Mouse (Mus musculus): ENCODE measurements at regions not wholly inside any gene's neighbourhood (a gene's known extent, or its start where the extent isn't known, plus 50 kb on each side); places are given as distances from the start of the nearest gene placed in this dataset.
"Not testable (repeated sequence)": the region's sequence is repeated elsewhere in the genome, so short reads cannot be mapped to it uniquely, and the experiment has no call there.

GRCm38 (mm10) chr13:35564006-35564405 lies 95.6 kb upstream of the Cdyl start:
- Histone ChIP-seq H3K4me2 (replicated peaks) (no peak overlapping the region), H3K27ac (no peak overlapping the region), H3K27me3 (no peaks in the 10 kb centered on the region), H3K4me1 (no peaks in the 10 kb centered on the region), H3K9me3 (no peaks in the 10 kb centered on the region), H3K36me3 (no peaks in the 10 kb centered on the region), H3K9ac (no peak overlapping the region), H3K4me3 (no peak overlapping the region)
- ATAC-seq (ENCODE audit: low FRiP score, low read depth): no peak
- 55% methylated on average over 1 of the region's 1 CpGs for WGBS

GRCm38 (mm10) chr13:35581616-35582015 lies 78.0 kb upstream of the Cdyl start:
- H3K36me3 ChIP-seq: no peaks in the 10 kb centered on the region
- peak; percentile 77 for ATAC-seq (ENCODE audit: low FRiP score, low read depth)
- H3K4me2 ChIP-seq (replicated peaks): 0 out of 2 replicates have a peak overlapping the region, but pooled peaks have one; percentile 11
- no peak overlapping the region for H3K9ac ChIP-seq
- H3K27ac ChIP-seq: peak overlapping the region; percentile 33; the same call in 1 of the 2 replicates
- H3K4me1 ChIP-seq: peaks cover 7% of the 10 kb centered on the region
- H3K9me3 ChIP-seq: peaks cover 3% of the 10 kb centered on the region; the same call in 1 of the 2 replicates
- H3K27me3 ChIP-seq: no peaks in the 10 kb centered on the region
- H3K4me3 ChIP-seq: no peak overlapping the region
- WGBS: 11% methylated on average over 3 of the region's 3 CpGs

DNA sequence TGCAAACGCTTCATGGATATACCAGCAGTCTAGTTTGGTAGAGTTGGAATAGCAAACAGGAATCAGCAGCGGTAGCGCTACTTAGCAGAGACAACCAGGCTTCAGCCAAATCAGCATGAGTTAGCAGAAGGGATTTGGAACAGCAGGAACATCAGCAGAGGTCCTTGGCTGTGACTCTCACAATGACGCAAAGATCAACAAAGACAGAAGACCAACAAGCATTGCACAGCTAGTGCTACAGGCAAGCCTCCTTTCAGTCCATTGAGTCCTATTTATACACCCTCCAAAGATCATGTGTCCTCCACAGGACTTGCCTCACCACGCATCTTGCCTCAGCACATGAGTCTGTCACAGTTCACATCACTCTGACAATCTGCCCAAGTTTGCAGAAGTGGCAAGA lies 61.6 kb upstream of the Cdyl start:
- Histone ChIP-seq H3K27me3 (no peaks in the 10 kb centered on the region), H3K27ac (no peak overlapping the region), H3K4me2 (replicated peaks) (no peak overlapping the region), H3K4me3 (no peak overlapping the region), H3K36me3 (no peaks in the 10 kb centered on the region), H3K9ac (no peak overlapping the region), H3K4me1 (no peaks in the 10 kb centered on the region), H3K9me3 (no peaks in the 10 kb centered on the region)
- ATAC-seq (ENCODE audit: low FRiP score, low read depth): no peak
- 90% methylated on average over 5 of the region's 5 CpGs for WGBS

- H3K27me3 ChIP-seq: no peaks in the 10 kb centered on the region
- H3K4me3 ChIP-seq: no peak overlapping the region
- no peak overlapping the region for H3K9ac ChIP-seq
- no peaks in the 10 kb centered on the region for H3K4me1 ChIP-seq
- WGBS: 76% methylated on average over 2 of the region's 2 CpGs
- no peaks in the 10 kb centered on the region for H3K36me3 ChIP-seq
- ATAC-seq (ENCODE audit: low FRiP score, low read depth): no peak
- no peaks in the 10 kb centered on the region for H3K9me3 ChIP-seq
- no peak overlapping the region for H3K4me2 ChIP-seq (replicated peaks)
- H3K27ac ChIP-seq: no peak overlapping the region
Observed at GRCm38 (mm10) chr13:35601560-35602135, 58.0 kb upstream of the Cdyl start.

DNA sequence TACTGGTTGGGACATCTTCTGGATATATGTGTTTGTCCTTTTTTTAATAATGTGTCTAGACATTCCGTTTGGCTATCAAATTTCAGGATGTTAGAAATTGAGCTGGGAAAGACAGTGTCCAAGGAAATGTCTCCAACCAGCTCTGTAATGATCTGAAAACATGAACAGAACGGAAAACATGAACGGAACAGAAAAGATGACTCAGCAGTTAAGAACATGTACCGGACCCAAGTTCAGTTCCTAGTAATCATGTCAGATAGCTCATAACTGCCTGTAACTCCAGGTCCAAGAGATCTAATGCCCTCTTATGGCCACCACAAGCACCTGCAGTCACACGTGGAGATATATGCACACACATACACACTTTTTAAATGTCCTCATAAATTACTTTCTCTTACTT lies 56.6 kb upstream of the Cdyl start:
- H3K36me3 ChIP-seq: no peaks in the 10 kb centered on the region
- WGBS: 91% methylated on average over 5 of the region's 5 CpGs
- H3K4me2 ChIP-seq (replicated peaks): no peak overlapping the region
- ATAC-seq (ENCODE audit: low FRiP score, low read depth): no peak
- no peak overlapping the region for H3K9ac ChIP-seq
- no peaks in the 10 kb centered on the region for H3K27me3 ChIP-seq
- H3K27ac ChIP-seq: no peak overlapping the region
- no peaks in the 10 kb centered on the region for H3K9me3 ChIP-seq
- no peaks in the 10 kb centered on the region for H3K4me1 ChIP-seq
- no peak overlapping the region for H3K4me3 ChIP-seq

DNA sequence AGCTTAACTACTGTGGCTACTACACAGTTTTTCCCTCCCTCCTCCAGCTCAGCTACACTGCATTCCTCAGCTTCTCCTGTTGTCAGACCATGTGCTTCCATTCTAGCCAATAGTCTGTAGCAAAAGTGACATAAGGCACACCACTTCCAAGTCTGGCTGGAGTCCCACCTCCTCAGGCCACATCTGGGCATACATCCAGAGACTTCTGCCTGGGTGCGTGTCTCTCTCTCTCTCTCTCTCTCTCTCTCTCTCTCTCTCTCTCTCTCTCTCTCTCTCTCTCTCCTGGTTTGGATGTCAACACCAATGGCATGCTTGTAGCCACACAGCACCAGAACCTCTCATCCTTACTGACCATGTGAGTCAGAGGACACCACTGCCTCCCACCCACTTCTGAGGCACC lies 55.6 kb upstream of the Cdyl start:
- Histone ChIP-seq H3K27ac (no peak overlapping the region), H3K4me3 (no peak overlapping the region), H3K27me3 (no peaks in the 10 kb centered on the region), H3K4me1 (no peaks in the 10 kb centered on the region), H3K9me3 (no peaks in the 10 kb centered on the region), H3K36me3 (no peaks in the 10 kb centered on the region), H3K4me2 (replicated peaks) (no peak overlapping the region), H3K9ac (no peak overlapping the region)
- WGBS: 33% methylated on average over 1 of the region's 1 CpGs
- ATAC-seq (ENCODE audit: low FRiP score, low read depth): peak; percentile 87

DNA sequence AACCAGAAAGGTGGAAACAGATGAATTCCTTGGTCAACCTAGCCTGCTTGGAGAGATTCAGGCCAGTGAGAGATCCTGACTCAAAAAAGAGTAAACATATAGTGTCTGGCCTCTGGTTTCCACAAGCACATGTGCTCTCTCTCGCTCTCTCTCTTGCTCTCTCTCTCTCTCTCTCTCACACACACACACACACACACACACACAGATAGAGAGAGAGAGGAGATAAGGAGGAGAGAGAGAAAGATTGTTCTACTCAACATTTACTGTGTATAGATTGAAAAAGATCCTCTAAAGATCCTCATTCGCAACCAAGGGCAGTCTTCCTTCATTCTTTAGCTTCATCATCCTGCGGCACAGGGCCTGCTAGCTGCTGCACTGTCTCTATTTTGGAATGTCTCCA lies 54.9 kb upstream of the Cdyl start:
- WGBS: 94% methylated on average over 3 of the region's 3 CpGs
- no peak overlapping the region for H3K27ac ChIP-seq
- no peaks in the 10 kb centered on the region for H3K9me3 ChIP-seq

GRCm38 (mm10) chr13:35606857-35607561 lies 52.6 kb upstream of the Cdyl start:
- H3K27me3 ChIP-seq; H3K4me1 ChIP-seq; H3K9me3 ChIP-seq; H3K27ac ChIP-seq; ATAC-seq (ENCODE audit: low FRiP score, low read depth); H3K4me2 ChIP-seq (replicated peaks); H3K36me3 ChIP-seq; H3K4me3 ChIP-seq; H3K9ac ChIP-seq: not testable (repeated sequence)
- 85% methylated on average over 5 of the region's 5 CpGs for WGBS

More for the DNA sequence above, 54.9 kb upstream of the Cdyl start:
- Histone ChIP-seq H3K9ac (no peak overlapping the region), H3K4me2 (replicated peaks) (no peak overlapping the region), H3K4me3 (no peak overlapping the region), H3K27me3 (no peaks in the 10 kb centered on the region), H3K36me3 (no peaks in the 10 kb centered on the region), H3K4me1 (no peaks in the 10 kb centered on the region)
- ATAC-seq (ENCODE audit: low FRiP score, low read depth): no peak

DNA sequence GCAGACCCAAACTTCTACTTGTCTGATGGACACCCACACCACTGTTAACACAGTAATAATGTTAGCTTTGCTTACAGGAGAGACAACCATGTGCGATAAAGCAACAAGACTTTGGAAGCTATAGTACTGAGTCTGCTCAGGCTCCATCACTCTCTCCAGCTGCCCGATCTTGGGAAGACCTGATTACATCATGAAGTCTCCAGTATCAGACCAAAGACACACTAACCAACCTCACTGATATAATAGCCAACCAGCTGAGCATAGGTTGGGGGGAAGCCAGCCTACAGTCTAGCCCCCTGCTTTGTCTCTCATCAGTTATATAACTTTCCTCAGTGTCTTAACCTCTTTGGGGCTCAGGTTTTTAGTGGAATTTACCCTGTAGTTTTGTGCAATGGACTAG lies 51.9 kb upstream of the Cdyl start:
- Histone ChIP-seq H3K4me1 (no peaks in the 10 kb centered on the region), H3K4me3 (no peak overlapping the region), H3K9me3 (no peaks in the 10 kb centered on the region), H3K9ac (no peak overlapping the region), H3K27ac (no peak overlapping the region), H3K27me3 (no peaks in the 10 kb centered on the region), H3K36me3 (no peaks in the 10 kb centered on the region), H3K4me2 (replicated peaks) (no peak overlapping the region)
- ATAC-seq (ENCODE audit: low FRiP score, low read depth): no peak
- WGBS: 93% methylated on average over 2 of the region's 2 CpGs

Measured in limb, embryonic 13.5 days (tissue).